Mouse (Mus musculus): Measurements from ENCODE around the gene Mrpl42.

GRCm38 (mm10) chr10:95438941-95439340 lies 62.8 kb downstream of the Mrpl42 start:
- TF ChIP-seq CTCF (IDR thresholded peaks at IDR 0.05; ENCODE audit: insufficient read depth, low read length) (no peak), POLR2A (IDR thresholded peaks at IDR 0.05; ENCODE audit: borderline replicate concordance, extremely low read depth, low read depth, low read length) (no peak)
